Mouse (Mus musculus): ENCODE data around the gene Gab1. TPM values are rescaled to one million over a fixed set of nuclear protein-coding genes. Genes with fewer than 3 reads are reported as not detected.

The Gab1 gene
- total and polyA plus RNA-seq, 3 experiments: 4.0 to 8.1 TPM; not detected in 1

- peaks cover 0 to 2% of the 10 kb centered on the region in 2 experiments; a peak in 2 of 4 replicates for H3K36me3 ChIP-seq (ENCODE audit: control insufficient read depth in 1 of 2, insufficient read depth in 2 of 2, low read length in 2 of 2)
- no peak for DNase-seq (ENCODE audit: low read depth, low spot score)
- no peak for TF ChIP-seq SMC3 (IDR thresholded peaks at IDR 0.05; ENCODE audit: low read depth, low read length)
- no peak for TF ChIP-seq HCFC1 (IDR thresholded peaks at IDR 0.05; ENCODE audit: low read depth, low read length)
- no peak for TF ChIP-seq JUND (IDR thresholded peaks at IDR 0.05; ENCODE audit: low read depth, low read length)
- TF ChIP-seq ETS1 (IDR thresholded peaks at IDR 0.05; ENCODE audit: low read depth, low read length): no peak
- TF ChIP-seq MEF2A (IDR thresholded peaks at IDR 0.05; ENCODE audit: extremely low read depth, insufficient replicate concordance, low read depth, low read length, poor library complexity, severe bottlenecking): no peak
- TF ChIP-seq CHD1 (IDR thresholded peaks at IDR 0.05; ENCODE audit: low read depth, low read length): no peak
- TF ChIP-seq GATA1 (IDR thresholded peaks at IDR 0.05; ENCODE audit: low read depth, low read length): no peak
- no peak for TF ChIP-seq ELF1 (IDR thresholded peaks at IDR 0.05; ENCODE audit: low read depth, low read length)
- TF ChIP-seq NRF1 (IDR thresholded peaks at IDR 0.05; ENCODE audit: insufficient read depth, low read depth, low read length, poor library complexity, severe bottlenecking): no peak
- TF ChIP-seq RAD21 (IDR thresholded peaks at IDR 0.05; ENCODE audit: low read depth, low read length): no peak
- TF ChIP-seq MYC (IDR thresholded peaks at IDR 0.05; ENCODE audit: low read depth, low read length): no peak
- TF ChIP-seq ZMIZ1 (IDR thresholded peaks at IDR 0.05; ENCODE audit: low read depth, low read length): no peak
- no peak for TF ChIP-seq MXI1 (IDR thresholded peaks at IDR 0.05; ENCODE audit: low read depth, low read length)
- no peak for TF ChIP-seq MAFK (IDR thresholded peaks at IDR 0.05; ENCODE audit: borderline replicate concordance, low read depth, low read length)
- TF ChIP-seq POLR2A (IDR thresholded peaks at IDR 0.05; ENCODE audit: control insufficient read depth in 1 of 2, insufficient read depth in 1 of 2, low read depth in 1 of 2, low read length in 2 of 2, poor library complexity in 1 of 2): no peak
- no peak for TF ChIP-seq ZKSCAN1 (IDR thresholded peaks at IDR 0.05; ENCODE audit: low read depth, low read length)
- TF ChIP-seq UBTF (IDR thresholded peaks at IDR 0.05; ENCODE audit: borderline replicate concordance, insufficient read depth, low read depth, low read length): no peak
- no peak overlapping the region for H3K9ac ChIP-seq (ENCODE audit: control insufficient read depth, low read depth, low read length, poor library complexity, severe bottlenecking)
- no peaks in the 10 kb centered on the region for H3K27me3 ChIP-seq (ENCODE audit: control insufficient read depth in 1 of 2, insufficient read depth in 2 of 2, low read length in 2 of 2)
- no peaks in the 10 kb centered on the region for H3K79me2 ChIP-seq (ENCODE audit: control insufficient read depth, insufficient read depth, low read length, poor library complexity)
- H3K27ac ChIP-seq (ENCODE audit: control insufficient read depth, low read depth, low read length): no peak overlapping the region
- H3K9me3 ChIP-seq (replicated peaks; ENCODE audit: insufficient read depth, low read length): no peaks in the 10 kb centered on the region
- H3K4me1 ChIP-seq (ENCODE audit: control insufficient read depth in 1 of 2, insufficient read depth in 2 of 2, low read length in 2 of 2): no peaks in the 10 kb centered on the region
- H3K4me3 ChIP-seq (ENCODE audit: control insufficient read depth in 1 of 2, insufficient read depth in 1 of 2, low read depth in 2 of 2, low read length in 2 of 2): no peak overlapping the region
Measured at GRCm38 (mm10) chr8:80838199-80838598, 42.1 kb downstream of the Gab1 start.

DNA sequence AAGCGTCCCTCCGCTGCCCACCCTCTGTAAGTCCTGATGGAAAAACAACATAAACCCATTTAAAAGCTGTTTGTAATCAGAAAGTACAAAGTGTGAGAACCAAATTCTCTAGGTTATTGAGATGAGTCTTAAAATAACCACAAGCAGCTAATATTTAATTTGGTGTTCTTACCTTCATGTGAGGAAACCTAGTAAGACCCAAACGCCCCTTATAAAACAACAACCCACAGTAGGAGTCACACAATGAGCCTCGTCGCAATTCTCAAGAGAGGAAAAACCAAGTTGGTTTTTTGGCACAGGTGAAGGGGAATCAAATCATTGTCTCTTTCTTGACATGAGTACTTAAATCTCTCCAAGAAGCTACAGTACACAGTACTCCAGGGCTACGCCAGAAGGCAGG is 44.9 kb downstream of the Gab1 start:
- no peak for DNase-seq (ENCODE audit: low read depth, low spot score)
- Histone ChIP-seq H3K36me3 (ENCODE audit: control insufficient read depth in 1 of 2, insufficient read depth in 2 of 2, low read length in 2 of 2) (peaks cover 0 to 2% of the 10 kb centered on the region in 2 experiments; a peak in 2 of 4 replicates), H3K27me3 (ENCODE audit: control insufficient read depth in 1 of 2, insufficient read depth in 2 of 2, low read length in 2 of 2) (no peaks in the 10 kb centered on the region)

More for the DNA sequence above, 44.9 kb downstream of the Gab1 start:
- no peak overlapping the region for H3K4me3 ChIP-seq (ENCODE audit: control insufficient read depth in 1 of 2, insufficient read depth in 1 of 2, low read depth in 2 of 2, low read length in 2 of 2)
- no peak overlapping the region for H3K27ac ChIP-seq (ENCODE audit: control insufficient read depth, low read depth, low read length)
- H3K9me3 ChIP-seq (replicated peaks; ENCODE audit: insufficient read depth, low read length): no peaks in the 10 kb centered on the region
- TF ChIP-seq MAFK (IDR thresholded peaks at IDR 0.05; ENCODE audit: borderline replicate concordance, low read depth, low read length) (no peak), SMC3 (IDR thresholded peaks at IDR 0.05; ENCODE audit: low read depth, low read length) (no peak), HCFC1 (IDR thresholded peaks at IDR 0.05; ENCODE audit: low read depth, low read length) (no peak), ZNF384 (IDR thresholded peaks at IDR 0.05; ENCODE audit: low read depth, low read length) (no peak), SIN3A (IDR thresholded peaks at IDR 0.05; ENCODE audit: low read length) (no peak), CHD2 (IDR thresholded peaks at IDR 0.05; ENCODE audit: low read length) (no peak), BHLHE40 (IDR thresholded peaks at IDR 0.05; ENCODE audit: borderline replicate concordance, low read depth, low read length) (no peak), NELFE (IDR thresholded peaks at IDR 0.05; ENCODE audit: low read depth, low read length) (no peak), POLR2AphosphoS5 (IDR thresholded peaks at IDR 0.05; ENCODE audit: borderline replicate concordance, low read depth, low read length) (no peak), RAD21 (IDR thresholded peaks at IDR 0.05; ENCODE audit: low read depth, low read length) (no peak), USF1 (IDR thresholded peaks at IDR 0.05; ENCODE audit: low read depth, low read length) (no peak), CHD1 (IDR thresholded peaks at IDR 0.05; ENCODE audit: low read depth, low read length) (no peak), ZC3H11A (IDR thresholded peaks at IDR 0.05; ENCODE audit: low read depth, low read length) (no peak), TCF12 (IDR thresholded peaks at IDR 0.05; ENCODE audit: low read depth, low read length) (no peak), MXI1 (IDR thresholded peaks at IDR 0.05; ENCODE audit: low read depth, low read length) (no peak), GABPA (IDR thresholded peaks at IDR 0.05; ENCODE audit: low read depth, low read length) (no peak)
- H3K4me1 ChIP-seq (ENCODE audit: control insufficient read depth in 1 of 2, insufficient read depth in 2 of 2, low read length in 2 of 2): no peaks in the 10 kb centered on the region
- no peaks in the 10 kb centered on the region for H3K79me2 ChIP-seq (ENCODE audit: control insufficient read depth, insufficient read depth, low read length, poor library complexity)
- H3K9ac ChIP-seq (ENCODE audit: control insufficient read depth, low read depth, low read length, poor library complexity, severe bottlenecking): no peak overlapping the region
